Mouse (Mus musculus): ENCODE data around the gene Iyd. TPM values are rescaled to one million over a fixed set of nuclear protein-coding genes. Genes with fewer than 3 reads are reported as not detected.
"Not testable (repeated sequence)": the region's sequence is repeated elsewhere in the genome, so short reads cannot be mapped to it uniquely, and the experiment has no call there.

Iyd gene
- polyA plus RNA-seq (2012; ENCODE audit: insufficient read depth, insufficient read length, missing spikeins) = not detected in 2 replicates

- Histone ChIP-seq H3K4me3 (ENCODE audit: insufficient read depth, low read length) (no peak within 1 kb of the TSS), H3K27ac (ENCODE audit: insufficient read depth, low read depth, low read length) (no peak within 1 kb of the TSS), H3K4me1 (ENCODE audit: control insufficient read depth, insufficient read depth, low read length) (no peaks in the 10 kb centered on the region)
- no peak for TF ChIP-seq POLR2A (IDR thresholded peaks at IDR 0.05; ENCODE audit: borderline replicate concordance, low read depth, low read length)
- TF ChIP-seq CTCF (IDR thresholded peaks at IDR 0.05; ENCODE audit: low read depth, low read length) = no peak
Observed at GRCm38 (mm10) chr10:3540003-3540827, at the start of gene Iyd. Gene Iyd (plus strand): TSS chr10:3540240.

GRCm38 (mm10) chr10:3496791-3497190, 43.2 kb upstream of the Iyd start:
- Histone ChIP-seq H3K4me3 (ENCODE audit: insufficient read depth, low read length) (no peak overlapping the region), H3K27ac (ENCODE audit: insufficient read depth, low read depth, low read length) (no peak overlapping the region), H3K4me1 (ENCODE audit: control insufficient read depth, insufficient read depth, low read length) (no peaks in the 10 kb centered on the region)
- no peak for TF ChIP-seq CTCF (IDR thresholded peaks at IDR 0.05; ENCODE audit: low read depth, low read length)
- no peak for TF ChIP-seq POLR2A (IDR thresholded peaks at IDR 0.05; ENCODE audit: borderline replicate concordance, low read depth, low read length)

- not testable (repeated sequence) for H3K4me3 ChIP-seq (ENCODE audit: insufficient read depth, low read length); H3K27ac ChIP-seq (ENCODE audit: insufficient read depth, low read depth, low read length); H3K4me1 ChIP-seq (ENCODE audit: control insufficient read depth, insufficient read depth, low read length)
Observed at GRCm38 (mm10) chr10:3500846-3501245, 39.2 kb upstream of the Iyd start.

- Histone ChIP-seq H3K4me3 (ENCODE audit: insufficient read depth, low read length) (no peak overlapping the region), H3K4me1 (ENCODE audit: control insufficient read depth, insufficient read depth, low read length) (no peaks in the 10 kb centered on the region), H3K27ac (ENCODE audit: insufficient read depth, low read depth, low read length) (no peak overlapping the region)
- TF ChIP-seq CTCF (IDR thresholded peaks at IDR 0.05; ENCODE audit: low read depth, low read length) = no peak
- no peak for TF ChIP-seq POLR2A (IDR thresholded peaks at IDR 0.05; ENCODE audit: borderline replicate concordance, low read depth, low read length)
Observed at GRCm38 (mm10) chr10:3507484-3508221, 32.4 kb upstream of the Iyd start.

- no peaks in the 10 kb centered on the region for H3K4me1 ChIP-seq (ENCODE audit: control insufficient read depth, insufficient read depth, low read length)
- H3K4me3 ChIP-seq (ENCODE audit: insufficient read depth, low read length) = no peak overlapping the region
- no peak for TF ChIP-seq CTCF (IDR thresholded peaks at IDR 0.05; ENCODE audit: low read depth, low read length)
- TF ChIP-seq POLR2A (IDR thresholded peaks at IDR 0.05; ENCODE audit: borderline replicate concordance, low read depth, low read length) = no peak
- H3K27ac ChIP-seq (ENCODE audit: insufficient read depth, low read depth, low read length) = no peak overlapping the region
Observed at GRCm38 (mm10) chr10:3508222-3508588, 31.8 kb upstream of the Iyd start.

- no peak for TF ChIP-seq POLR2A (IDR thresholded peaks at IDR 0.05; ENCODE audit: borderline replicate concordance, low read depth, low read length)
- no peak for TF ChIP-seq CTCF (IDR thresholded peaks at IDR 0.05; ENCODE audit: low read depth, low read length)
- no peaks in the 10 kb centered on the region for H3K4me1 ChIP-seq (ENCODE audit: control insufficient read depth, insufficient read depth, low read length)
- H3K27ac ChIP-seq (ENCODE audit: insufficient read depth, low read depth, low read length) = no peak overlapping the region
- H3K4me3 ChIP-seq (ENCODE audit: insufficient read depth, low read length) = no peak overlapping the region
Observed at GRCm38 (mm10) chr10:3508746-3509145, 31.3 kb upstream of the Iyd start.

GRCm38 (mm10) chr10:3509663-3510277, 30.3 kb upstream of the Iyd start:
- no peak overlapping the region for H3K27ac ChIP-seq (ENCODE audit: insufficient read depth, low read depth, low read length)
- TF ChIP-seq POLR2A (IDR thresholded peaks at IDR 0.05; ENCODE audit: borderline replicate concordance, low read depth, low read length) (no peak), CTCF (IDR thresholded peaks at IDR 0.05; ENCODE audit: low read depth, low read length) (no peak)
- no peaks in the 10 kb centered on the region for H3K4me1 ChIP-seq (ENCODE audit: control insufficient read depth, insufficient read depth, low read length)
- no peak overlapping the region for H3K4me3 ChIP-seq (ENCODE audit: insufficient read depth, low read length)

GRCm38 (mm10) chr10:3510486-3510885, 29.6 kb upstream of the Iyd start:
- Histone ChIP-seq H3K4me1 (ENCODE audit: control insufficient read depth, insufficient read depth, low read length) (no peaks in the 10 kb centered on the region), H3K4me3 (ENCODE audit: insufficient read depth, low read length) (no peak overlapping the region), H3K27ac (ENCODE audit: insufficient read depth, low read depth, low read length) (no peak overlapping the region)
- TF ChIP-seq POLR2A (IDR thresholded peaks at IDR 0.05; ENCODE audit: borderline replicate concordance, low read depth, low read length) (no peak), CTCF (IDR thresholded peaks at IDR 0.05; ENCODE audit: low read depth, low read length) (no peak)

GRCm38 (mm10) chr10:3511401-3511800, 28.6 kb upstream of the Iyd start:
- Histone ChIP-seq H3K27ac (ENCODE audit: insufficient read depth, low read depth, low read length) (no peak overlapping the region), H3K4me1 (ENCODE audit: control insufficient read depth, insufficient read depth, low read length) (no peaks in the 10 kb centered on the region), H3K4me3 (ENCODE audit: insufficient read depth, low read length) (no peak overlapping the region)
- TF ChIP-seq POLR2A (IDR thresholded peaks at IDR 0.05; ENCODE audit: borderline replicate concordance, low read depth, low read length) (no peak), CTCF (IDR thresholded peaks at IDR 0.05; ENCODE audit: low read depth, low read length) (no peak)
